Mouse (Mus musculus) megakaryocyte-erythroid progenitor cell, adult 5-6 weeks (primary cell): ENCODE measurements at regions not wholly inside any gene's neighbourhood (a gene's known extent, or its start where the extent isn't known, plus 50 kb on each side); places are given as distances from the start of the nearest gene placed in this dataset.

Experiments used
- ATAC-seq: replicated peaks from 2 replicates; pipeline ENCODE4 v1.8.0; 2016; ENCODE audit warnings: mild to moderate bottlenecking, inconsistent platforms; ENCODE audit not compliant: severe bottlenecking, poor library complexity, low FRiP score, low TSS enrichment

DNA sequence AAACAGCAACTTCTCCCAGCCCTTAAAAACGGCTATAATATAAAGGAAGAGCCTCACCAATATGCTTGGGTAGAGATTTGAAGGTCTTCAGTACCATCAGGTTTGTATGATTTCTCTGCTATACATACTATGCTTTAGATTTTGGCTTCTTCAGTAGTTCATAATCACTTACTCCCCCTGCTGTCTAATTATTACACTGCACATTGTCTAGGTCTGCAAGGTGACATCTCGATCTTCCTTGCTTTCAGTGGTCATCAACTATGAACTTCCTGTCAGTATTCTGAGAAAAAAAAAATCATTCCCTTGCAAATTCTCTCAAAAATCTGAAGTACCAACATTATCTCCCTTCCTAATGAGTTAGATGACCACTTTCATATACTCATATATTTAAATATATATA lies 225.4 kb upstream of the Galnt5 start:
- peak; percentile 74; the same call in 1 of the 2 replicates for ATAC-seq

- ATAC-seq: no peak
Measured at GRCm38 (mm10) chr2:57776154-57776553, 221.5 kb upstream of the Galnt5 start.

DNA sequence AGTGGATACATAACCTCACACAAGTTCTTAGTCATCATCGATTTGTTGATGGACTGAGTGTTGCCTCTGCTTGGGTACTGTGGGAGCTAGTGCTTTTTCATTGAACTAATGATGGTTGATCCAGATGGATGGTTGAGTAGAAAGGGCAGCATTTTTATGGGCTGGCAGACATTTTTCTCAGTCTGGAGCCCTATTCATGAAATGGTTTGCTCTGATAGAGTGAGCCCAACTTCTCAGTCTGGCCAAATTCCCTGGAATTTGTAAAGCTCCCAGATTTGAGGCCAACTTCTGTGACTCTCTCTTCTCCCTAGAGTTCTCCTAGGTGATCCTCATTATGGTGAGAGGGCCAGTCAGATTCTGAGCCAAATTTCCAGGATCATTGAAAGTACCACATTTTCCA lies 216.8 kb upstream of the Galnt5 start:
- ATAC-seq: no peak

GRCm38 (mm10) chr2:57793519-57794296 lies 204.0 kb upstream of the Galnt5 start:
- no peak for ATAC-seq

- ATAC-seq: no peak
Measured at GRCm38 (mm10) chr2:57799279-57799678, 198.4 kb upstream of the Galnt5 start.

DNA sequence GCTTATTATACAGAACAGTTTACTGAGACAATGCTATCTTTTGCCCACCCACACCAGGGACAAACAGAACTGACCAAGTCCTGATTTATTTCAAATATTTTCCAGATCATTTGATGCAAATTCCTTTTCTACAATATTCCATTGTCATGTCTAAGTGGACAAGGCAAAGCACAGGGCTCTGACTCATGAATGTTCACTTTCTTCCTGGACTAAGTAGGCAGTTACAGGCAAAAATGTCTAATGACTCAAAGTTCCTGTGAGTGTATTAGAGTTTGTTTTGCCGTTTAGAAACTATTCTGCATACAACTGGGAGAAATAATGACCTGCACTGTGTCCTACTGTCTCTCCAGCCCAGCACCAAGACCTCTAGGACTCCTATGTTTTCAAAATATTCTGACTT lies 189.8 kb upstream of the Galnt5 start:
- no peak for ATAC-seq

DNA sequence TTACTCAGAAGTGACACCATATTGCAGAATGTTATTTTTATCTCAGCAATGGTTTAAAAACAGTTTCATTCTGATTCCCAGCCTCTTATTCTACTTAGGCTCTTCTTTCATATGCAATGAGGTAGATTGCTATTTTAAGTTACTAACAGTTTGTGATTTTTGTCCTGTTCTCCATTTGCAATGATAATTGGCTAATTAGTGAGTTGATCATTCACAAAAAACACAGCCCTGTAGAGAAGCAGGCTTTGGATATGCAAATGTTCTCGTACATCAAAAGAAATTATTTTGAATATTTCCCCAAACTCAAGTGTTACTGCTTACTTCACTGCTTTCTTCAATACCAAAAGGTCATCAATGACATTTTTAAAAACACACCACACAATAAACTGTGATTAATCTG lies 184.7 kb upstream of the Galnt5 start:
- ATAC-seq: no peak

DNA sequence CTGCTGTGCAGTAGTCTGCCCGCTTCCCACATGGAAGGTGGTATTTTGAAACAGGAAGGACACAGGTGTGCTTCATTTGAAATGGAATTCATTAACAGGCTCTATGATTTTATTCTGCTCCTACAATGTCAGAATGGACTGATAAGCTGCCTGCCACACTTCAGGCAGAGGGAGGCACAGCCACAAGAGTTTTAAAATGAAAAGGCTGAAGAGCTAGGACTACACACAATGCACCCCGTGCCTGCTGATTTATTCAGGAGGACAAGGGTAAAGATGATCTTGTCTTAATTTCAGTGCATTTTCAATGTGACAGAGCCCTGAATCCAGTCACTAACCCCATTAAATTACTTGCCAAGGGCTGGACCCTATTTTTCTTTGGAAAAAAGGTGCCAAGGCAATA lies 177.3 kb upstream of the Galnt5 start:
- no peak for ATAC-seq

DNA sequence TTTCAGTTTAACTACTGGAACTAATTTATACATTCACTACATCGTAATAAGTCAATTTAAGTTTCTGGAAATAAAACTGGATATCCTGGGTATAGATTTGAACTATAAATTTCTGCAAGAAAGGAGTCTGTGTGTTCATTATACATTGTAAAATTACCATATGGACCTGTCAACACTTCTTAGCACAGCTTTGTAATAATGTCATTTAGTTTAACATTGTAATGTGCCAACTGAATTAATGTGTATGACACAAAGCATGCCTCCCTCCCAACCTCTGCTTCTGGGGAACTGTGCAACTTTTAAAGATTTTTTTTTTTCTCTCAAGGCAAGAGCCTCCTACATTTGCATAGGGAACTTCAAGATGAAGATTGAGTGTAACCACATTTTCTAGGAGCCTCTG lies 176.8 kb upstream of the Galnt5 start:
- ATAC-seq: no peak

DNA sequence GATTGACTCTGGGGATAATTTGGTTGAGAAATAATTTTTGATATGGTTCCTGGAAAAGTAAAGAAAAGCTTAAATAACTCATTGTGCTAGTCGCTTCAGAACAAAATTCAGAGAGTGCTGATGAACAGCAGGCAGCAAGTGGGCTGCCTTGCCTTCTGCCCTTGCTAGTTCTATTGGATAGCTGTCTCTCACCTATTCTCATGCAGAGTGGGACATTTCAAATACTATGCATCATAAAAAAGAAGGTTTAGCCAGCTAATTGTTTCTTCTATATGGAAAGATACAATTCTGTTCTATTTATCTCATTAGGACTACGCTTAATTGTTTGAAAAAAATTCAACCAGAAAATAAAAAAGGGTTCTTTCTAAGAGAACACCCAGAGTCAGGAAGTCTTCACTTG lies 169.4 kb upstream of the Galnt5 start:
- no peak for ATAC-seq

GRCm38 (mm10) chr2:57832565-57833355 lies 164.9 kb upstream of the Galnt5 start:
- no peak for ATAC-seq

DNA sequence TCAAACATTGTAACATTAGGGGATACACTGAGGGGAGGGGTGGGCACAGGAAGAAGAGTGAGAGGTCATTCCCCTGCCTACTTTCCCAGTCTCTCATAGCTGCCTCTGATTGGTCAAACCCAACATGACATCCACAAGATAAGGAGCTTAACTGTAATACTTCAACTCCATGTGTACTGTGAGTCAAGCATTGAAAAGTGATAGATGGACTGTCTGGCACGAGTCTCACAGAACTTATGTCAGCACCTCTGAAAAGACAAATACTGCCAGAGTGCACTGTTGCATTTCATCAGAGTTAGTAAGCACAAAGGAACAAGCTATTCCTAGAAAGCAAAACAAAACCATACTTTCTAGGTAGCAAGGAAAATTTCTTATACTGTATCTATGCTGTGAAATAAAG lies 152.5 kb upstream of the Galnt5 start:
- ATAC-seq: no peak

GRCm38 (mm10) chr2:57847707-57848106 lies 150.0 kb upstream of the Galnt5 start:
- ATAC-seq: no peak

- no peak for ATAC-seq
Measured at GRCm38 (mm10) chr2:57849338-57850057, 148.2 kb upstream of the Galnt5 start.

- no peak for ATAC-seq
Measured at GRCm38 (mm10) chr2:57850058-57850400, 147.7 kb upstream of the Galnt5 start.

- no peak for ATAC-seq
Measured at GRCm38 (mm10) chr2:57856524-57857107, 141.1 kb upstream of the Galnt5 start.

DNA sequence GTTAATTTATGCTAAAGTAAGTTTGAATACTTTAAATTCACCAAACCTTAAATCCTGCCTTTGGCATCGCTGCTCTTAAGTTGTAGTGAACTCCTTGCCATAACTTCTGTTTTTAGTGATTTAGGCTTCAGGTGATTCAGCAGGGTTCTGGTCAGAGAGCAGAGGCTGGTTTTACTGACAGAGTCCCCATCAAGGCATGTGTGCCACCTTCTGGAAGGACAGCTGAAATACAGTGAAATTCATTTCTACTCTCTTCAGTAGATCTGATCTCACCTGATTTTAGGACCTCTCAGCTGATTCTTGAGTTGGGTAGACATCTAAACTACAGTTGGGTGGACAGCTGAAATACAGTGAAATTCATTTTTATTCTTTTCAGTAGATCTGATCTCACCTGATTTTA lies 132.4 kb upstream of the Galnt5 start:
- no peak for ATAC-seq

GRCm38 (mm10) chr2:57868046-57868445 lies 129.6 kb upstream of the Galnt5 start:
- no peak for ATAC-seq

DNA sequence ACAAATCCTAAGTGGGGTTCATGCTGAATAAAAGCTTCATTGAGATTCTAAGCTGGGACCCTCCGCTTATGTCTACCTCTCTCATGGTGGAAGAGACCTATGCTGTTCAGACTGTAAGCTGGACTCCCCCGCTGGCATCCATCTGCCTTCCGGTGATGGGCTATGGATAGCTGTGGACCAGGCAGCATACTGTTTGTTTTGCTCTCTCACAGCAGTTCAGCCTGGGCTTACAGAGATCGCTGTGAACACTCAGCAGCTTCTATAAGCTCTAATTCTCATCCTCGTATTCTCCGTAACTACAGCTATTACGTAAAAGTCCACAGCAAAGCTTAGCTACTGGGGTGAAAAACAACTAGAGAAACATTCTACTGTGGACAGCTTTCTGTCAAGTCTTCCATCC lies 97.5 kb upstream of the Galnt5 start:
- ATAC-seq: no peak

- ATAC-seq: no peak
Measured at GRCm38 (mm10) chr2:57900580-57901247, 97.0 kb upstream of the Galnt5 start.
